Mouse (Mus musculus): ENCODE data around the gene Prlh. TPM values are rescaled to one million over a fixed set of nuclear protein-coding genes. Genes with fewer than 3 reads are reported as not detected.

The Prlh gene
- polyA plus RNA-seq, 1 experiment from 2014 or later: not detected

DNA sequence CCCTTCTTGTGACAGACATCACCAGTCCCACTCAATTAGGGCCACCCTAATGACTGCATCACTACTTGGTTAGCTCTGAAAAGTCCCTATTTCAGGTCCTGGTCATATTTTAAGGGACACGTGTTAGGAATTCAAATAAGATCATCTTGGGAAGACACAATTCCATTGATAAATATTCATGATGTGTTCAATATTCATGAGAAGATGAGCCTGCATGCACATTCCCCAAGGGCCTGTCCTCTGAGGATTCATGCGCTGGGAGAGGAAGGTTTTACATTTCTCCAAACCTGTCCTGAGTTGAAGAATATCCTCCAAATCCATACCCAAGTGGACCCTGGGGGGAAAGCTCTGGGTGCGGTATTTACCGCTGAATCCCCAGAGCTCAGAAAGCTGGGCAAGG is 23.1 kb downstream of the Prlh start:
- H3K4me1 ChIP-seq (replicated peaks; ENCODE audit: control insufficient read depth, insufficient read depth, low read length): peaks cover 4% of the 10 kb centered on the region; the same call in 1 of the 2 replicates

DNA sequence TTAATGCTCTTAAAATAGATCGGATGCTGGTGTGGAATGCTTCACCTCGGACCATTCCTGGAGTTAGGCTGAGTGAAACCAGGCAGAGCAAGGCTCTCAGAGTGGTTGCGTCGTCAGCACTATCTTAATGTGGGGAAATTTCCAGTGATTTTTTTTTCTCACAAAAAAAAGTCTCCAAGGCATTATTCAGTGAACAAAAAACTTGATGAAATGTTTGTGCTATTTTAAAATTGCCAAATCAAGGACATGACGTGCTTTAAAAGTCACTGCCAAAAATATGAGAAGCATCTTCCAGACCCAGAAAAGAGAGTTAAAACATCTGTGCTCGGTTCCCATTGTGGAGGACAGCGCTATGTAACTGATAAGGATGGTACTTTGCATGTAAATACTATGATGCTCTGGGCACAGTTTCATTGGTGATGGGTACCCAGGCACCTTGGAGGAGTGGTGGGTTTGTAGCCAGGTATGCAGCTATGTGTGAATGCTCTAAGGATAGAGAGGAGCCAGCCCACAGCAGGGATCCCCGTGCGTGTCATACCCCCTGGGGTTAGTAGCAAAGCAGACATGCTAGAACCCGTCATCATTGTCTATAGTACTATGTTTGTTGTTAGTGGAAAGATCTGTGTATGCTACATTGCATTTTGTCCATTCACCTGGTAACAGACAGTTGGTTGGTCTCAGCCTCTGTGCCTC is 27.9 kb downstream of the Prlh start:
- Histone ChIP-seq H3K36me3 (ENCODE audit: control insufficient read depth, insufficient read depth, low read length) (no peaks in the 10 kb centered on the region), H3K27me3 (ENCODE audit: control insufficient read depth, insufficient read depth, low read length) (no peaks in the 10 kb centered on the region), H3K4me2 (ENCODE audit: low read depth, low read length, severe bottlenecking) (no peak overlapping the region), H3K9me3 (ENCODE audit: control insufficient read depth, low read length) (no peaks in the 10 kb centered on the region), H3K27ac (ENCODE audit: low read depth, low read length) (no peak overlapping the region), H3K4me3 (ENCODE audit: low read depth, low read length) (no peak overlapping the region), H3K9ac (ENCODE audit: low read length) (no peak overlapping the region), H3K4me1 (replicated peaks; ENCODE audit: control insufficient read depth, insufficient read depth, low read length) (no peaks in the 10 kb centered on the region)
- no peak for DNase-seq (ENCODE audit: low spot score)
- 83% methylated on average over 10 of the region's 10 CpGs for WGBS
- ATAC-seq (replicated peaks; ENCODE audit: low FRiP score): no peak

More for the DNA sequence above, 23.1 kb downstream of the Prlh start:
- DNase-seq (ENCODE audit: low spot score) (no peak), ATAC-seq (replicated peaks; ENCODE audit: low FRiP score) (no peak)
- Histone ChIP-seq H3K27ac (ENCODE audit: low read depth, low read length) (no peak overlapping the region), H3K9me3 (ENCODE audit: control insufficient read depth, low read length) (no peaks in the 10 kb centered on the region), H3K27me3 (ENCODE audit: control insufficient read depth, insufficient read depth, low read length) (no peaks in the 10 kb centered on the region), H3K4me3 (ENCODE audit: low read depth, low read length) (no peak overlapping the region), H3K4me2 (ENCODE audit: low read depth, low read length, severe bottlenecking) (no peak overlapping the region), H3K9ac (ENCODE audit: low read length) (no peak overlapping the region), H3K36me3 (ENCODE audit: control insufficient read depth, insufficient read depth, low read length) (no peaks in the 10 kb centered on the region)
- 87% methylated on average over 4 of the region's 4 CpGs for WGBS

DNA sequence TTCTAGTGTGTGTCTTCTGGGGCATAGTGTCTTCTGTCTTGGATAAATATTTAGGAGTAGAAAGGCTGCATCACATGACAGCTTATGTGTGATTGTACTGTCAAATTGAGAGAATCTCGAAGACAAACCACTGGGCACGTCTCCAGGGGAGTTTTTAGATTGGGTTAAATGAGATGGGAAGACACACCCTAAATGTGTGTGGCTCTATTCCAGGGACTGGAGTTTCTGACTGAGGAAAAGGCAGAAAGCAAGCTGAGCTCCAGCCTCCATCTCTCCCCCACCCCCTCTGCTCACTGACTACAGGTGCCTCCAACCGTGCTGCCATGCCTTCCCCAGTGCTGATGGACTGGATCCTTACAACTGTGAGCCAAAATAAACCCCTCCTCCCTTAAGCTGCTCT is 28.4 kb downstream of the Prlh start:
- no peak overlapping the region for H3K4me3 ChIP-seq (ENCODE audit: low read depth, low read length)
- 83% methylated on average over 3 of the region's 3 CpGs for WGBS
- H3K27ac ChIP-seq (ENCODE audit: low read depth, low read length): no peak overlapping the region
- H3K36me3 ChIP-seq (ENCODE audit: control insufficient read depth, insufficient read depth, low read length): no peaks in the 10 kb centered on the region
- no peaks in the 10 kb centered on the region for H3K4me1 ChIP-seq (replicated peaks; ENCODE audit: control insufficient read depth, insufficient read depth, low read length)
- no peak overlapping the region for H3K4me2 ChIP-seq (ENCODE audit: low read depth, low read length, severe bottlenecking)
- H3K27me3 ChIP-seq (ENCODE audit: control insufficient read depth, insufficient read depth, low read length): no peaks in the 10 kb centered on the region
- H3K9me3 ChIP-seq (ENCODE audit: control insufficient read depth, low read length): no peaks in the 10 kb centered on the region
- no peak for DNase-seq (ENCODE audit: low spot score)
- no peak for ATAC-seq (replicated peaks; ENCODE audit: low FRiP score)
- H3K9ac ChIP-seq (ENCODE audit: low read length): no peak overlapping the region

DNA sequence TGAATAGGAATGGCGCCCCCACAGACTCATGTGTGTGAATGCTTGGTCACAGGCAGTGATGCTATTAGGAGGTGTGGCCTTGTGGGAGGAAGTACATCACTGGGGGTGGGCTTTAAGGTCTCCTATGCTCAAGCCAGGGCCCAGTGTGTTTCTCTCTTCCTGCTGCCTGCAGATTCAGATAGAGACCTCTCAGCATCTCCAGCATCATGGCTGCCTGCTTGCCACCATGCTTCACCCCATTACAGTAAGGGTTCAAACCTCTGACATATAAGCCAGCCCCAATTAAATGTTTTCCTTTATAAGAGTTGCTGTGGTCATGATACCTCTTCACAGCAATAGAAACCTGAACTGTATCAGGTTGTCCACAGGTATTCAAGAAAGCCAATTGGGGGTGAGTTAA is 43.0 kb downstream of the Prlh start:
- WGBS: 95% methylated on average over 1 of the region's 1 CpGs
- no peak overlapping the region for H3K4me2 ChIP-seq (ENCODE audit: low read depth, low read length, severe bottlenecking)
- H3K27me3 ChIP-seq (ENCODE audit: control insufficient read depth, insufficient read depth, low read length): no peaks in the 10 kb centered on the region; the same call in 1 of the 2 replicates
- DNase-seq (ENCODE audit: low spot score) (no peak), ATAC-seq (replicated peaks; ENCODE audit: low FRiP score) (no peak)
- H3K4me3 ChIP-seq (ENCODE audit: low read depth, low read length): no peak overlapping the region
- no peak overlapping the region for H3K27ac ChIP-seq (ENCODE audit: low read depth, low read length)
- H3K9me3 ChIP-seq (ENCODE audit: control insufficient read depth, low read length): no peaks in the 10 kb centered on the region; the same call in 1 of the 2 replicates
- H3K36me3 ChIP-seq (ENCODE audit: control insufficient read depth, insufficient read depth, low read length): no peaks in the 10 kb centered on the region
- no peak overlapping the region for H3K9ac ChIP-seq (ENCODE audit: low read length)
- H3K4me1 ChIP-seq (replicated peaks; ENCODE audit: control insufficient read depth, insufficient read depth, low read length): peaks cover 7% of the 10 kb centered on the region; the same call in 1 of the 2 replicates

DNA sequence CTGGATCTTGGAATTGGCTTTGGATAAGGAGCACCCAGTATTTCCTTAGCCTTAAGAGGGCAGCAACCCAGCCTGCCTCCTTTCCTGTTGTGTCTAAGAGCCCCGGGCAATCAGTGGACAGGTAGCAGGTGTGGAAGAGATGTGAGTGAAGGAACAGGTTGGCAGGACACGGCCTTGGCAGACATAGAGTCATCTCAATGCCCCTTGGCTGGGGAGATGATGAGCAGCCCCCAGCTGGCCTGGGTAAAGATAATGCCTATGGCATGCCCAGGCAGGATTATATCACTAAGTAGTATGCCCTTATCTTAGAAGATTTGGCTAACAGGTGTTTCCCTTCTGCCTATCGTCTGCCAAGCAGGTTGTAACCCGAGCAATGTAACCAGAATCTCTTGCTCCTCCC is 44.2 kb downstream of the Prlh start:
- Histone ChIP-seq H3K27me3 (ENCODE audit: control insufficient read depth, insufficient read depth, low read length) (no peaks in the 10 kb centered on the region; the same call in 1 of the 2 replicates), H3K9ac (ENCODE audit: low read length) (no peak overlapping the region), H3K4me3 (ENCODE audit: low read depth, low read length) (no peak overlapping the region), H3K4me1 (replicated peaks; ENCODE audit: control insufficient read depth, insufficient read depth, low read length) (peaks cover 7% of the 10 kb centered on the region; the same call in 1 of the 2 replicates), H3K4me2 (ENCODE audit: low read depth, low read length, severe bottlenecking) (no peak overlapping the region), H3K27ac (ENCODE audit: low read depth, low read length) (no peak overlapping the region), H3K9me3 (ENCODE audit: control insufficient read depth, low read length) (no peaks in the 10 kb centered on the region; the same call in 1 of the 2 replicates), H3K36me3 (ENCODE audit: control insufficient read depth, insufficient read depth, low read length) (no peaks in the 10 kb centered on the region)
- DNase-seq (ENCODE audit: low spot score): no peak
- no peak for ATAC-seq (replicated peaks; ENCODE audit: low FRiP score)
- WGBS: 89% methylated on average over 4 of the region's 4 CpGs

DNA sequence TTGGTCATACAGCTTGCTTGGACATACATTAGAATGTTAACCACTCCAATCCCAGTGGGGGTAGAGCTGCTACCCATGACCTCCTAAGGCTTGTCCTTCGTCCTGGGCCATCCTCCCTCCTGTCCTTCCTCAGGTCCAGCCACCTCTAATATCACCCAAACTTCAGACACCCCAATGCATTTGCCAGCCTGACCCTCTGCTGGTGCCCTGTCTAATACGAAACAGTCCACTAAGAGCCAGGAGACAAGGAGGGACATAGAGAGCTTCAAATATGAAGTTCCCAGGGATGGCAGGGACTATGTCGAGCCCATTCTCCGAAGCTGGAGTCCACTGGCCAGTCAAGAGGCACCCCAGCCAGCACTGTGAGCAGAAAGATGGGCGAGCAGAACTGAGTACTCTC is 44.7 kb downstream of the Prlh start:
- Histone ChIP-seq H3K27ac (ENCODE audit: low read depth, low read length) (no peak overlapping the region), H3K4me3 (ENCODE audit: low read depth, low read length) (no peak overlapping the region; the same call in 1 of the 2 replicates), H3K9ac (ENCODE audit: low read length) (no peak overlapping the region), H3K4me1 (replicated peaks; ENCODE audit: control insufficient read depth, insufficient read depth, low read length) (peaks cover 7% of the 10 kb centered on the region; the same call in 1 of the 2 replicates), H3K9me3 (ENCODE audit: control insufficient read depth, low read length) (no peaks in the 10 kb centered on the region; the same call in 1 of the 2 replicates), H3K27me3 (ENCODE audit: control insufficient read depth, insufficient read depth, low read length) (no peaks in the 10 kb centered on the region; the same call in 1 of the 2 replicates), H3K4me2 (ENCODE audit: low read depth, low read length, severe bottlenecking) (no peak overlapping the region), H3K36me3 (ENCODE audit: control insufficient read depth, insufficient read depth, low read length) (no peaks in the 10 kb centered on the region)
- WGBS: 86% methylated on average over 5 of the region's 5 CpGs
- DNase-seq (ENCODE audit: low spot score) (no peak), ATAC-seq (replicated peaks; ENCODE audit: low FRiP score) (no peak)

DNA sequence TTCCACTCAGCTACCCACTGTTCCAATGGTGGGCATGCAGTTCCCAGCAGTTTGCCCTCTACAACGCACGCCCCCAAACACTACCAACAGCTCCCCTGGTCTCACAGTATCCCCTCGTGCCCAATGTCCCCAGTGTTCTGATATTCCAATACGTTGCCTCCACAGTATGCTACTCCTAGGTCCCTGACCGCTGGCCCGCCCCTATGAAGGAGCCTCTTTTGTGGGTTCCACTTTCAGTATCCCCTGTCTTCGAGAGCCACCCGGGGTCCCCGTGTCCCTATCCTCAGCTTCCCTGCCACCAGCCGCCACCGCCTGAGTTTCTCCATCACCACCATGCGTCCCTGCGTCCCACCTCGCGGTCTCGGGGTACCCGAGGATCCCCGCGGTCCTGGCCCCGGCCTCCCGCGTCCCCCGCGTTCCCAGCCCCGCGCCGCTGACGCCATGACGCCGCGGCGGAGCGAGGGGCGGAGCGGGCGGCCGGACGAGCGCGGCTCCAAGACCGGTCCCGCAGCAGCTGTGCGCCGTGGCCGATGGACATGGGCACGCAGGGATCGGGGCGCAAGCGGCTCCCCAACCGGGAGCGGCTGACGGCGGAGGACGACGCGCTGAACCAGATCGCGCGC is 45.5 kb downstream of the Prlh start, which contains the start of gene Lrrfip1:
Gene Lrrfip1, plus strand, starts transcription at position 470 of the 623 bp plus-strand sequence.
- Histone ChIP-seq H3K4me3 (ENCODE audit: low read depth, low read length) (peak within 1 kb of the TSS; percentile 69), H3K4me1 (replicated peaks; ENCODE audit: control insufficient read depth, insufficient read depth, low read length) (peaks cover 7% of the 10 kb centered on the region; the same call in 1 of the 2 replicates), H3K36me3 (ENCODE audit: control insufficient read depth, insufficient read depth, low read length) (no peaks in the 10 kb centered on the region), H3K9me3 (ENCODE audit: control insufficient read depth, low read length) (no peaks in the 10 kb centered on the region; the same call in 1 of the 2 replicates), H3K9ac (ENCODE audit: low read length) (peak within 1 kb of the TSS; percentile 76), H3K4me2 (ENCODE audit: low read depth, low read length, severe bottlenecking) (peak within 1 kb of the TSS; percentile 99), H3K27ac (ENCODE audit: low read depth, low read length) (no peak within 1 kb of the TSS), H3K27me3 (ENCODE audit: control insufficient read depth, insufficient read depth, low read length) (no peaks in the 10 kb centered on the region; the same call in 1 of the 2 replicates)
- ATAC-seq (replicated peaks; ENCODE audit: low FRiP score): peak; percentile 81
- DNase-seq (ENCODE audit: low spot score): peak; percentile 80
- 2% methylated on average over 59 of the region's 59 CpGs for WGBS

DNA sequence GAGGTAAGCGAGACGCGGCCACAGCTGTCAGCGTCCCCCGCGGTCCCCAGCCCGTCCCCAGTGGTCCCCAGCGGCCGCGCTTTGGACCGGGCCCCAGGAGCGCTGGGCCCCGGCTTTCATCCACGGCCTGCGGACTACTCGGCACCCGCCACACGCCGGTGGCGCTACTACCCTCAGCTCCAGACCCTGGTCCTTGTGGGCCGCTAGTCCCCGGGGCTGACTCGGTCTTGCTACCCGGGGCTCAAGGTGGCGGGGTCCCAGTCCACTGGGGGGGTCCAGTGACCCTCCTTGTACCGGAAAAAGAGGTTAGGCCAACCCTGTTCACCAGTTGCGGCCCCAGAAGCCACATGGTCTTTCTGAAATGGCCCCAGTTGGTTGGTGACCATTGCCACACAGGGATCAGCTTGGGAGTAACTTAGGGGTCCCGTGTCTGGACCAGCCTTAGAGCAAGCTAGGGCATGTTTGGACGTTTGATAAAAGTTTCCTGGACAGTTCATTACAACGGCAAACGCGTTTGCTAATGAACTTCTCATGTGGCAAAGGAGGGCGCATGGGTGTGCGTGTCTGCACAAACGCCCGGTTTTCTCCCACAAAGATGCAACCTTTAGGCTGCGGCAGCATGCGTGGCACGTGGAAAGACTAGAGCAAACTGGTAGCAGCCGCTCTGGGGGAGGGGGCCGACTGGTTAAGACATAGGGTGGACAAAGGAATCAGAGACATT is 46.1 kb downstream of the Prlh start:
- peak; percentile 58 for DNase-seq (ENCODE audit: low spot score)
- H3K4me2 ChIP-seq (ENCODE audit: low read depth, low read length, severe bottlenecking): peak overlapping the region; percentile 99
- peak overlapping the region; percentile 69 for H3K4me3 ChIP-seq (ENCODE audit: low read depth, low read length)
- H3K9ac ChIP-seq (ENCODE audit: low read length): peak overlapping the region; percentile 76
- WGBS: 2% methylated on average over 41 of the region's 41 CpGs
- ATAC-seq (replicated peaks; ENCODE audit: low FRiP score): peak; percentile 83
- H3K27me3 ChIP-seq (ENCODE audit: control insufficient read depth, insufficient read depth, low read length): no peaks in the 10 kb centered on the region; the same call in 1 of the 2 replicates
- no peak overlapping the region for H3K27ac ChIP-seq (ENCODE audit: low read depth, low read length)
- H3K36me3 ChIP-seq (ENCODE audit: control insufficient read depth, insufficient read depth, low read length): no peaks in the 10 kb centered on the region
- no peaks in the 10 kb centered on the region; the same call in 1 of the 2 replicates for H3K9me3 ChIP-seq (ENCODE audit: control insufficient read depth, low read length)
- peaks cover 7% of the 10 kb centered on the region; the same call in 1 of the 2 replicates for H3K4me1 ChIP-seq (replicated peaks; ENCODE audit: control insufficient read depth, insufficient read depth, low read length)

Measured in forebrain, embryonic 11.5 days (tissue).